Mouse (Mus musculus): Measurements from ENCODE around the gene Fryl.

The Fryl gene

GRCm38 (mm10) chr5:73144987-73145386, 111.4 kb downstream of the Fryl start:
- in situ Hi-C loops (cut with MboI; ENCODE audit: low pct_unique_long_range_greater_than_20kb in 1 of 2, low sequenced_read_pairs in 2 of 2, unreplicated experiment in 1 of 2) = no loop called here

- in situ Hi-C loops (cut with MboI; ENCODE audit: low pct_unique_long_range_greater_than_20kb in 1 of 2, low sequenced_read_pairs in 2 of 2, unreplicated experiment in 1 of 2) = no loop called here
Observed at GRCm38 (mm10) chr5:73141712-73142111, 114.7 kb downstream of the Fryl start.

- in situ Hi-C loops (cut with MboI; ENCODE audit: low pct_unique_long_range_greater_than_20kb in 1 of 2, low sequenced_read_pairs in 2 of 2, unreplicated experiment in 1 of 2) = no loop called here
Observed at GRCm38 (mm10) chr5:73141161-73141560, 115.3 kb downstream of the Fryl start.

DNA sequence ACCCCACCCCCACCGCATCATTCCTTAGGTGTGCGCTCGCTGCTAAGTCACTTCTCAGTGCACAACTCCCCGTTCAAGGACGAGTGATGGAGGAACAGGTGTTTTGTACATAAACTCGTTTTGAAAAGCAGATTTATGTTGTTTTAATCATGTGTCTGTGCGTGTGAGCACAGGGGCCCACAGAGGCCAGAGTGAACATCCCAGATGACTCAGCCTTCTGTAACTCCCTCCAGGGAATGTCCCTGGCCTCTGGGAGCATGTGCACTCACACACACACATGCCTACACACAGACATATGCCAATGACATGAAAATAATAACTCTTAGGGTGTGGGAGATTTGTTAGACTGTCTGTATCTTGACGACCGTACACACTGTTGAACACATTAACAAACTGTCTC, 118.9 kb downstream of the Fryl start:
- in situ Hi-C loops (cut with MboI; ENCODE audit: low pct_unique_long_range_greater_than_20kb in 1 of 2, low sequenced_read_pairs in 2 of 2, unreplicated experiment in 1 of 2) = loop anchor here (5.0 to 10.0 kb wide), 2 partner anchors 57 to 60 kb away; no protein-coding TSS in a partner anchor

- in situ Hi-C loops (cut with MboI; ENCODE audit: low pct_unique_long_range_greater_than_20kb in 1 of 2, low sequenced_read_pairs in 2 of 2, unreplicated experiment in 1 of 2) = loop anchor here (5.0 to 10.0 kb wide), 2 partner anchors 59 to 61 kb away; no protein-coding TSS in a partner anchor
Observed at GRCm38 (mm10) chr5:73135959-73136358, 120.5 kb downstream of the Fryl start.

DNA sequence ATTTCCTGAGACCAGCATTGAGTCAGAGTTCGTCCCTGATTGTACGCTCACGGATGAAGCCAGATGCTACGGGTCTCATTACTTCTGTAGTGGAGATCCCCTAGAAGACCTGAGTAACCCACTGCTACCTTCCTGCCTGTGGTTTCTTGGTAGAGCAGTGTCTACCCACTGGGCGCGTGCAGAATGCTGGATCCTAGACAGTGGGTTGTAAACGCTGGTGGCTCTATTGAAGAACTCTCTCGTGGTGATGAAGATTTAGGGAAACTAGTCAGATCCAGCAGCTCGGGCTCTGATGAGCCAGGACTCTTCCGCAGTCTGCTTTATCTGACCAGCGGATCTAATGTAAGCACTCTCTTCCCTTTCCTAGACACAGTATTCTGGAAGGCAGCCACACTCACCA, 121.3 kb downstream of the Fryl start:
- in situ Hi-C loops (cut with MboI; ENCODE audit: low pct_unique_long_range_greater_than_20kb in 1 of 2, low sequenced_read_pairs in 2 of 2, unreplicated experiment in 1 of 2) = loop anchor here (5.0 to 10.0 kb wide), 2 partner anchors 60 to 62 kb away; no protein-coding TSS in a partner anchor

GRCm38 (mm10) chr5:73133833-73134185, 122.6 kb downstream of the Fryl start:
- in situ Hi-C loops (cut with MboI; ENCODE audit: low pct_unique_long_range_greater_than_20kb in 1 of 2, low sequenced_read_pairs in 2 of 2, unreplicated experiment in 1 of 2) = loop anchor here in 1 of 2 experiments (10.0 kb wide), 1 partner anchor 61 kb away; no protein-coding TSS in a partner anchor

GRCm38 (mm10) chr5:73132998-73133832, 123.2 kb downstream of the Fryl start:
- in situ Hi-C loops (cut with MboI; ENCODE audit: low pct_unique_long_range_greater_than_20kb in 1 of 2, low sequenced_read_pairs in 2 of 2, unreplicated experiment in 1 of 2) = loop anchor here in 1 of 2 experiments (10.0 kb wide), 1 partner anchor 62 kb away; no protein-coding TSS in a partner anchor

DNA sequence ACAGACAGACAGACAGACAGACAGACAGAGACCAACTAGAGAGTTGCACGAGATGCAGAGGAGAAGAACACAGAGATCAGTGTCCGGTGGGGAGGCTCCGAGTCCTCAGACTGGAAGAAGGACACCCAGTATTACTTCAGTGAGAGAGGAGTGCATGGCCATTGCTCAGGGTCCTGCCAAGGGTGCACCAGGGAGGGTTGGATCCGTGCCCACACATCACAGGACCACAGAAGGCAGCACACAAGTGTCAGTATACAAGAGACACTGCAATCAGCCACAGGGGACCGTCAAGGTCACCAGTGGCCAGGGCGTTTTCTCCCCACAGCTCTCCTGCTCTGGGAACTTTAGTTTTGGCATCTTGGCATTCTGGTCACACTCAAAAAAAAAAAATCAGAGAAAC, 125.4 kb downstream of the Fryl start:
- in situ Hi-C loops (cut with MboI; ENCODE audit: low pct_unique_long_range_greater_than_20kb in 1 of 2, low sequenced_read_pairs in 2 of 2, unreplicated experiment in 1 of 2) = loop anchor here in 1 of 2 experiments (10.0 kb wide), 1 partner anchor 64 kb away; no protein-coding TSS in a partner anchor

DNA sequence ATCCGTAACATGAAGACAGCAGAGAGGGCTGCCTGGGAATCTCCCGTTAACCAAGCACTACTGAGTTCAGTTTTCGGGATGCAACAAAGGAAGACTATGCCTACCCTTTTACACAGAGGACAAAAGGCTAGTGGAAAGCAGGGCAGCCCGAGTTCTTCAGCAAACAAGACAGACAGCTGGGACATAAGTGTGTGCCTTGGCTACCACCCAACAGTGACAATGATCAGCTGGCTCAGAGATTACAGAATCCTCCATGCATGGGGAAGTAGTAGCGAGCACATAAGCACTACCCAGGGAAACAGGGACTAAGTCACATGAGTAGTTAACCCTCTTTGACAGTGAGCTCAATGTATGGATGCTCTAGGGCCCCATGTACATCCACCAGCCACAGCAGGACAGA, 126.5 kb downstream of the Fryl start:
- in situ Hi-C loops (cut with MboI; ENCODE audit: low pct_unique_long_range_greater_than_20kb in 1 of 2, low sequenced_read_pairs in 2 of 2, unreplicated experiment in 1 of 2) = loop anchor here in 1 of 2 experiments (10.0 kb wide), 1 partner anchor 65 kb away; no protein-coding TSS in a partner anchor

- in situ Hi-C loops (cut with MboI; ENCODE audit: low pct_unique_long_range_greater_than_20kb in 1 of 2, low sequenced_read_pairs in 2 of 2, unreplicated experiment in 1 of 2) = no loop called here
Observed at GRCm38 (mm10) chr5:73119969-73120725, 136.3 kb downstream of the Fryl start.

GRCm38 (mm10) chr5:73119524-73119923, 136.9 kb downstream of the Fryl start:
- in situ Hi-C loops (cut with MboI; ENCODE audit: low pct_unique_long_range_greater_than_20kb in 1 of 2, low sequenced_read_pairs in 2 of 2, unreplicated experiment in 1 of 2) = no loop called here

DNA sequence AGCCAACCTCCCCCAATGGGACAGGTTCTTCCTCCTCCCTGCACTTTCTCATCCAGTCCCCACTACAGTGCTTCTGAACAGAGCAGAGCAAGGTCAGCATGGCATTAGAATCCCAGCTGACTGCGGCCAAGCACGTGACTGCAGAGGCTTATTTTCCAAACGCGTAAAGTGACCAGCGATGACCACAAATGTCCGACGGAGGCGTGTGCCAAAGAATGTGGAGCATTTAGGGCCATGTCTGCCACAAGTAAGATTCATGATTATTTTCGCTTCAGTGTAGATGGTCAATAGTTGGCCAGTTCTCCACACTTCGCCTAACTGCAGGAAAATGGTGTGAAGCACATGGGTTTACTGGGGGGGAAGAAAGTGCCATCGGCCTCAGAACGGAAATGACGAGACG, 137.6 kb downstream of the Fryl start:
- in situ Hi-C loops (cut with MboI; ENCODE audit: low pct_unique_long_range_greater_than_20kb in 1 of 2, low sequenced_read_pairs in 2 of 2, unreplicated experiment in 1 of 2) = no loop called here

DNA sequence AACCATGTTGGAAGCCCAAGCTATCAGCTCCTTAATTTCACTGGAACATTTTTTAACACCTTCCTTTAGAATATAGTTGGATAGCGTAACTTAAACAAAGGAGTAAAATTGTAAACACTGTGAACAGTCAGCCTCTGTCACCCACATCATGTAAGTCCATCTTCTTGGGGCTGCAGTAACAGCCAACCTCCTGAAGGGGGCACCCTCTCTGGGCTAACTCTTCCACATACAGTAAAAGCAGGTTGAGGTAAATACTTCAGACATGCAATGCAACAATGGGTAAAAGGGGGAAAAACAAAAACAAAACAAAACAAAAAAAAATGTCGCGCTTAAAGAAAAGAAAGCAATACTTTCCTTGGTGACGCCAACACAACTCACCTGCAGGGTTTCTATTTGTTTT, 141.5 kb downstream of the Fryl start:
- in situ Hi-C loops (cut with MboI; ENCODE audit: low pct_unique_long_range_greater_than_20kb in 1 of 2, low sequenced_read_pairs in 2 of 2, unreplicated experiment in 1 of 2) = no loop called here

DNA sequence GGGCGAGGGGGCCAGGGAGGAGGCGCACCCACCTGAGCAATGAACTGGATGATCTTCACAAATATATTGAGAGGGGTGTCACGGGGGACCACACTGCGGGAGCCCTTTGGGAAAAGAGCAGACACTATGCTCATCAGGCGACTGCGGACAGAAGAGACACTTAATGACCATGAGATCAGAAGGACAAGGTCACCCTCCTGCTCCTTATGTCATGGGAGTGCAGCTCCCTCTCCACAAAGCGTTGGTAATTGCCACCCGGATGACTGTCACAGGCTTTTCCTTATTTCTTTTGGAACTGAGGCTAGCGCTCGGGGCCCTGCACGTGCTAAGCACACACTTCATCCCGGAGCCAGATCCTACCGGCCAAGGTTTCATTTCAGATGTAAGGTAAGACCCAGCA, 144.1 kb downstream of the Fryl start:
- in situ Hi-C loops (cut with MboI; ENCODE audit: low pct_unique_long_range_greater_than_20kb in 1 of 2, low sequenced_read_pairs in 2 of 2, unreplicated experiment in 1 of 2) = no loop called here

DNA sequence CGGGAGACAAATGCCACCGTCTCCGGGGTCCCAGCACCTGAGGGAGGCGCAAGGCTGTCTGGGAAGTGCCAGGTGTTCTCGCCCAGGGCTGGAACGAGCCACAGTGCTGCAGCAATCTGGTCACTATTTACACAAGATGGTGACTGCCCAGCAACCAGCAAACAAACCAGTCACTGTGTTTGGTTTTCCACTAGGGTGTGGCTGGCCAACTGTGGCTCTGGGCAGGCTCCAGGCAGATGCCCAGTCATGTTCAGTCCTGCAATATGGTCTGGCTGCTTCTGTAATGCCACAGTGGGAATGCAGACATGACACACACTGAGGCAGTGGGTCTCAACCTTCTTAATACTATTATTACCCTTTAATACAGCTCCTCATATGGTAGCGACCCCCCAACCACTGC, 152.8 kb downstream of the Fryl start:
- in situ Hi-C loops (cut with MboI; ENCODE audit: low pct_unique_long_range_greater_than_20kb in 1 of 2, low sequenced_read_pairs in 2 of 2, unreplicated experiment in 1 of 2) = no loop called here

DNA sequence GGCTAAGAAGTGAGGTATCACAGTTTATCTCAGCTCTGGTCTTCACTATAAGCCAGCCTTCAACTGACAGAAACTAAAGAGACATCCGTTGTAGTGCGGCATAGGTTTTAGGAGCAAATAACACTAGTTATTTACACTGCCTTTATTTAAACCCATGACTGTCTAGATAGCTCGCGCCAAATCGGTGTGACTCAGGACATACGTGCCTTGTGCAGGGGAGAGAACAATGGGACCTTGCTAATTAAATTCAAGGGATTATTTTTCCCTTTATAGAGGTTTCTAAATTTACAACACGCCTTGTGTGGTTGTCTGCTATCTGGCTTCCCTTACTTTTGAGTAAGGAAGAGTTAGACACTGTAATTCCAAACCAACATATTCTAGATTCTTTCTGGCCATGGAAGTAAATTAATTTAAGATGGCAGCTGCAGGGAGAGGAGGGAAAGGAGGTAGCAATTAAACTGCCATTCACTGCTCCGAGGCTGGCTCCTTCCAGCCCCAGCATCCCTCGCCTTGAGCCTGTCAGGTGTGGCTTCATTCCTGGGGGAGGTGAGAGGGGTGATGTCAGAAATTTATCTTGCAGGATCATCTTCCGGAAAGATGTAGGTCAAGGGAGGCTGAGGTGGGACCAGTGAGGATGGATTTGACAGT, 154.0 kb downstream of the Fryl start:
- in situ Hi-C loops (cut with MboI; ENCODE audit: low pct_unique_long_range_greater_than_20kb in 1 of 2, low sequenced_read_pairs in 2 of 2, unreplicated experiment in 1 of 2) = no loop called here

DNA sequence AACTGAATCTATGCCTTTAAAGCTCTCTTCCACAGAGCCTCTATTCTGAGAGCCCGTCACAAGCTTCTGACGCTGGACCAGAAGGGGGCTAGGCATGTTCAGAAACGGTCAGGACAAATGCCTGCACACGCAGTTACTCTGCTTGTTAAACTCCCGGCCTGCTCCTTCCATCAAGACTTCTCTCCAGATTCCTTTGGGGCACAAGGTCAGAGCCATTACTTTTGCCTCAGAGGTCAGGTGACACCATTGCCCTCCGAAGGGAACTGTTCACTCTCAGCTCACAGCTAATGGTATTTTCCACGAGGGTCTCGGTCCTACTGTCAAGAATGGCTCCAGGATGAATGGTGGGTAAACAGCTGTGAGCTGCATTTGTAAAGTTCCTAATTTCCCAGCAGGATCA, 164.2 kb downstream of the Fryl start:
- in situ Hi-C loops (cut with MboI; ENCODE audit: low pct_unique_long_range_greater_than_20kb in 1 of 2, low sequenced_read_pairs in 2 of 2, unreplicated experiment in 1 of 2) = no loop called here

DNA sequence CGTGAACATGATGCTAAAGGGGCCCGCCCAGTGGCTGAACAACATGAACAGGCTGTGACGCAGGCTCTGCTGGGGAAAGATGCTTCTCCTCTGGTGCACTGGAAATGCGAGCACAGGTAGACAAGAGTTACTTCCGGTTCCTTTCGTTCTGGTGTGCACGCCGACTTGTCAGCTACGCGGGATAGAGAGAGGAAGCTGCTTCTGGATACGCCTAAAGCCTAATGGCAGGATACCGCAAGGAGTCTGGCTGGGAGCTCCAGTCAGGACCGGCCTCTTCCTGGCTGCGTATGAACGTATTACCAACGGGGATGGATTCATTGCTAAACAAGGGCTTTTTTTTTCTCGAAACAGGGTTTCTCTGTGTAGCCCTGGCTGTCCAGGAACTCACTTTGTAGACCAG, 167.3 kb downstream of the Fryl start:
- in situ Hi-C loops (cut with MboI; ENCODE audit: low pct_unique_long_range_greater_than_20kb in 1 of 2, low sequenced_read_pairs in 2 of 2, unreplicated experiment in 1 of 2) = no loop called here

Data from mouse embryonic stem cell (cell line).